Mouse (Mus musculus): ENCODE results near the gene Pih1d1.

- no peak for TF ChIP-seq POLR2A (IDR thresholded peaks at IDR 0.05; ENCODE audit: borderline replicate concordance, extremely low read depth, low read depth, low read length)
- TF ChIP-seq CTCF (IDR thresholded peaks at IDR 0.05; ENCODE audit: insufficient read depth, low read length): no peak
Observed at GRCm38 (mm10) chr7:45129318-45129717, 24.8 kb upstream of the Pih1d1 start.
